Mouse (Mus musculus): Measurements from ENCODE around the gene 3110040M04Rik. TPM values are rescaled to one million over a fixed set of nuclear protein-coding genes. Genes with fewer than 3 reads are reported as not detected.
"Not testable (repeated sequence)": the region's sequence is repeated elsewhere in the genome, so short reads cannot be mapped to it uniquely, and the experiment has no call there.

Gene 3110040M04Rik
- polyA plus RNA-seq, 1 experiment from 2014 or later: not detected

GRCm38 (mm10) chr1:151168637-151169036 lies 35.3 kb upstream of the 3110040M04Rik start:
- H3K27me3 ChIP-seq (ENCODE audit: control insufficient read depth, insufficient read depth, low read length): no peaks in the 10 kb centered on the region
- no peaks in the 10 kb centered on the region for H3K36me3 ChIP-seq (ENCODE audit: control insufficient read depth, insufficient read depth)
- no peaks in the 10 kb centered on the region for H3K9me3 ChIP-seq (replicated peaks; ENCODE audit: control insufficient read depth, low read length)
- H3K4me1 ChIP-seq (ENCODE audit: control insufficient read depth, insufficient read depth, low read length): 0 out of 2 replicates have a peak, but pooled peaks cover 2% of the 10 kb centered on the region
- no peak overlapping the region for H3K4me3 ChIP-seq (ENCODE audit: low read length)
- WGBS: 69% methylated on average over 3 of the region's 3 CpGs
- H3K9ac ChIP-seq (ENCODE audit: low read length): no peak overlapping the region
- H3K4me2 ChIP-seq (ENCODE audit: low read depth, low read length): no peak overlapping the region
- ATAC-seq (replicated peaks; ENCODE audit: extremely low read depth, insufficient read depth, low FRiP score): no peak
- no peak overlapping the region for H3K27ac ChIP-seq (ENCODE audit: low read length)

DNA sequence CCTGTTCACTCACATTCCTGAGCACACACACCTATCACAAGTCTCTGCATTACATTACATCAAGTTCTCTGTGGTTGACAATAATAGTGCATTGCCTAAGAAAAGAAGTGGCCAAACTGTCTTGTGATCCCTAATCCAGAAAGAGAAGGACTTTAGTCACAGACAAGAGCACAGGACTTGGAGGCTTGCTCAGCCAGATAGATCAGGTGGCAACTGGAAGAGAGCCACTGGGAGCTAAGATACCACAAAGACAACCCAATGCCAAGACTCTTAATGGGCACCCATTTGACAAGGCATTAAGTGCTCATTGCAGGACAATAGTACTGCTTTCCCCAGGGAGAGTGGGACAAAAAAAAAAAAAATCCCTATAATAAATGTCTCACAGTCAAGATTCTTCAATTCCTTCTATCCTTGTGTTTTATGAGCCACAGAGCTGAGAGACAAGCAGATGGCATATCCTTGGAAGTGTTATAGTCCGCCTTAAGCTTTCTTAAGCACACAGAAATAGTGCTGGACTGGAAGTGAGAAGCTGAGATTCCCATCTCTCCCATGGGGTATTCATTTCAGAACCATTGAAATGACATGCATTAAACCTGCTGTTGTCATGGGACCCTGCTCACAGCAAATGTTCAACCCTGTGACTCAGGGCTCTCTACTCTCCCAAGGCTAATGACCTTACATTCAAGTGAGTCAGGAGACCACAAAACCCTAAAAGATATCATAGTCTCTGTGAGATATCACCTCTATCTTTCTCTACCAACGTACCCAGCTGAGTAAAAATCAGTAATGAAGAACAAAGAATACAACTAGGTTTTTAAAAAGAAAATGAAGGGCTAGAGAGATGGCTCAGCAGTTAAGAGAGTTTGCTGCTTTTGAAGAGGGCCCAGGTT lies 32.1 kb upstream of the 3110040M04Rik start:
- 73% methylated on average over 2 of the region's 2 CpGs for WGBS
- no peak; the same call in 1 of the 2 replicates for ATAC-seq (replicated peaks; ENCODE audit: extremely low read depth, insufficient read depth, low FRiP score)
- H3K9me3 ChIP-seq (replicated peaks; ENCODE audit: control insufficient read depth, low read length): no peaks in the 10 kb centered on the region
- H3K4me3 ChIP-seq (ENCODE audit: low read length): no peak overlapping the region
- H3K36me3 ChIP-seq (ENCODE audit: control insufficient read depth, insufficient read depth): no peaks in the 10 kb centered on the region
- H3K4me2 ChIP-seq (ENCODE audit: low read depth, low read length): no peak overlapping the region
- H3K27me3 ChIP-seq (ENCODE audit: control insufficient read depth, insufficient read depth, low read length): no peaks in the 10 kb centered on the region
- H3K4me1 ChIP-seq (ENCODE audit: control insufficient read depth, insufficient read depth, low read length): 0 out of 2 replicates have a peak, but pooled peaks cover 2% of the 10 kb centered on the region
- H3K27ac ChIP-seq (ENCODE audit: low read length): no peak overlapping the region
- H3K9ac ChIP-seq (ENCODE audit: low read length): no peak overlapping the region

DNA sequence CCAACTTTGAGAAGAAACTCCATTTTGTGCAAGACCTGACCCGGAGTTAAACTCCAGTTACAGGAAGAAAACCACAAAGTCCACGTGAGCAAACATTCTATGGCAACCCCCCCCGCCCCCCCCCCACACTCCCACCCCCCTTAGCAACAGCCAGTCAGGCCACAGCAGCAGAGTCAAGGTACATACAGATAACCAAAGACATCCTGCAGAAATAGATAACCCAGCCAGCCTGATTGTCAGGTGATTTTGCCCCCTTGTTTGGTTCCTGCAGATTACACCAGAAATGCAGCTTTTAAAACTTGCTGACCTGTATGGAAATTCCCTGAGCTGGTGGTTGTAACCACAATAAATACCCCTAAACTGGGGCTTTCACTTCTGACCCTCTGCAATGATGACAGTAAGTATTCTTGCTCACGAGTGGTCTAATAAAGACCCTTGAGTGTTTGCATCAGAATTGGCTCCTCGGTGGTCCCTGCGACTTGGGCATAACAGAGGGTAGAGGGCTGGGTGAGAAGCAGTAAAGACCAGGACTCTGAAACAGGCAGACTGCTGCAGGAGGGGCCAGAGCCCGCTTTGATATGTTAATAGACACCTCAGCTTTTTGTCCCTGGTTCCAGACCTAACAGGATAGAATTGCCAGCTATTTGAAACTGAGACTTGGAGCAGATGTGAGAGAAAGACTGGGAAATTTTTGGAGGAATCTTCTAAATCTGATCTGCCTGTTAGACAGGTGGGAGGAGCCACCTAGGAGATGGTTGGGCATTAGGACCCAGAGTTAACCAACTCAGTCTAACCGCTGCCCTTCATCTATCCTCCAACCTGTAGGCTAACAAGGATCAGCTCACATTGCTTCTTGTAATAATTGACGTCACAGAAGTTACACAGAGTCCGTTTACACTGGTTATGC lies 26.6 kb upstream of the 3110040M04Rik start:
- H3K4me1 ChIP-seq (ENCODE audit: control insufficient read depth, insufficient read depth, low read length): 0 out of 2 replicates have a peak, but pooled peaks cover 3% of the 10 kb centered on the region
- peak overlapping the region; percentile 21; the same call in 1 of the 2 replicates for H3K4me3 ChIP-seq (ENCODE audit: low read length)
- no peaks in the 10 kb centered on the region for H3K9me3 ChIP-seq (replicated peaks; ENCODE audit: control insufficient read depth, low read length)
- H3K27me3 ChIP-seq (ENCODE audit: control insufficient read depth, insufficient read depth, low read length): no peaks in the 10 kb centered on the region
- no peak overlapping the region for H3K9ac ChIP-seq (ENCODE audit: low read length)
- peak overlapping the region; percentile 50 for H3K4me2 ChIP-seq (ENCODE audit: low read depth, low read length)
- peak; percentile 83 for ATAC-seq (replicated peaks; ENCODE audit: extremely low read depth, insufficient read depth, low FRiP score)
- no peaks in the 10 kb centered on the region for H3K36me3 ChIP-seq (ENCODE audit: control insufficient read depth, insufficient read depth)
- WGBS: 16% methylated on average over 10 of the region's 10 CpGs
- H3K27ac ChIP-seq (ENCODE audit: low read length): no peak overlapping the region; the same call in 1 of the 2 replicates

GRCm38 (mm10) chr1:151177937-151178271 lies 26.0 kb upstream of the 3110040M04Rik start:
- H3K9ac ChIP-seq (ENCODE audit: low read length): no peak overlapping the region
- H3K27ac ChIP-seq (ENCODE audit: low read length): no peak overlapping the region; the same call in 1 of the 2 replicates
- 0 out of 2 replicates have a peak, but pooled peaks cover 3% of the 10 kb centered on the region for H3K4me1 ChIP-seq (ENCODE audit: control insufficient read depth, insufficient read depth, low read length)
- ATAC-seq (replicated peaks; ENCODE audit: extremely low read depth, insufficient read depth, low FRiP score): peak; percentile 25; the same call in 1 of the 2 replicates
- H3K9me3 ChIP-seq (replicated peaks; ENCODE audit: control insufficient read depth, low read length): no peaks in the 10 kb centered on the region
- 33% methylated on average over 4 of the region's 4 CpGs for WGBS
- H3K27me3 ChIP-seq (ENCODE audit: control insufficient read depth, insufficient read depth, low read length): no peaks in the 10 kb centered on the region
- H3K4me3 ChIP-seq (ENCODE audit: low read length): peak overlapping the region; percentile 21; the same call in 1 of the 2 replicates
- peak overlapping the region; percentile 50 for H3K4me2 ChIP-seq (ENCODE audit: low read depth, low read length)
- no peaks in the 10 kb centered on the region for H3K36me3 ChIP-seq (ENCODE audit: control insufficient read depth, insufficient read depth)

DNA sequence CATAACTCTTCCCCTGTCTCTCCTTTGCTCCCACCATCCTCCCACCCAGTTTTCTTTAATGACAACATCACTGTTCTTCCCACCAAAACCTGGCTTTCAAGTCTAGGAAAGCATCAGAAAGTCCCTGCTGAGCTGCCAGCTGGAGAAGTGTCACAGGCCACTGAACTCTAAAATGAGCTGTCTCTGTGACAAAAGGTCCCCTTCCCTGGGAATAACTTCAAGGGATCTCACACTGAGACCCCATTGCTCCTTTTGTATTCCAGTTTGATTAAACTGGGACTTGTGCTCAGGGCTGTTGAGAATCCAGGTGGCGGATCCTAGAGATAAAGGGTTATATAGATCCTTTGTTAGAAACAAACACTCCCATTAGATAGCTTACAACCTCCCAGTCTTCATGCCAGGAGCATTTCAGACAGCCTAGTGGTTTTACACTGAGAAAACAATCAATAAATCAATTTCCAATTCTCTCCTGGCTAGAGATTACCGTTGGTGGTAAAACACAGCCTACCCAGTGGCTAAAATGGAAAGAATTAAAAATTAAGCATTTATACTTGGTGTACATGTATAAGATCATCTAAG lies 25.3 kb upstream of the 3110040M04Rik start:
- no peak overlapping the region for H3K4me3 ChIP-seq (ENCODE audit: low read length)
- no peak for ATAC-seq (replicated peaks; ENCODE audit: extremely low read depth, insufficient read depth, low FRiP score)
- H3K9me3 ChIP-seq (replicated peaks; ENCODE audit: control insufficient read depth, low read length): no peaks in the 10 kb centered on the region
- H3K4me1 ChIP-seq (ENCODE audit: control insufficient read depth, insufficient read depth, low read length): 0 out of 2 replicates have a peak, but pooled peaks cover 3% of the 10 kb centered on the region
- WGBS: 70% methylated on average over 2 of the region's 2 CpGs
- H3K36me3 ChIP-seq (ENCODE audit: control insufficient read depth, insufficient read depth): no peaks in the 10 kb centered on the region
- H3K27me3 ChIP-seq (ENCODE audit: control insufficient read depth, insufficient read depth, low read length): no peaks in the 10 kb centered on the region
- no peak overlapping the region for H3K27ac ChIP-seq (ENCODE audit: low read length)
- H3K4me2 ChIP-seq (ENCODE audit: low read depth, low read length): no peak overlapping the region
- H3K9ac ChIP-seq (ENCODE audit: low read length): no peak overlapping the region

- Histone ChIP-seq H3K9ac (ENCODE audit: low read length) (no peak overlapping the region), H3K4me3 (ENCODE audit: low read length) (no peak overlapping the region), H3K36me3 (ENCODE audit: control insufficient read depth, insufficient read depth) (no peaks in the 10 kb centered on the region), H3K4me2 (ENCODE audit: low read depth, low read length) (no peak overlapping the region), H3K4me1 (ENCODE audit: control insufficient read depth, insufficient read depth, low read length) (0 out of 2 replicates have a peak, but pooled peaks cover 3% of the 10 kb centered on the region), H3K27me3 (ENCODE audit: control insufficient read depth, insufficient read depth, low read length) (no peaks in the 10 kb centered on the region), H3K9me3 (replicated peaks; ENCODE audit: control insufficient read depth, low read length) (no peaks in the 10 kb centered on the region), H3K27ac (ENCODE audit: low read length) (no peak overlapping the region)
- WGBS: 78% methylated on average over 2 of the region's 2 CpGs
- ATAC-seq (replicated peaks; ENCODE audit: extremely low read depth, insufficient read depth, low FRiP score): no peak
Measured at GRCm38 (mm10) chr1:151180167-151180566, 23.8 kb upstream of the 3110040M04Rik start.

- not testable (repeated sequence) for H3K36me3 ChIP-seq (ENCODE audit: control insufficient read depth, insufficient read depth); H3K9ac ChIP-seq (ENCODE audit: low read length); H3K4me3 ChIP-seq (ENCODE audit: low read length); H3K9me3 ChIP-seq (replicated peaks; ENCODE audit: control insufficient read depth, low read length); H3K4me1 ChIP-seq (ENCODE audit: control insufficient read depth, insufficient read depth, low read length); ATAC-seq (replicated peaks; ENCODE audit: extremely low read depth, insufficient read depth, low FRiP score); H3K27ac ChIP-seq (ENCODE audit: low read length); H3K4me2 ChIP-seq (ENCODE audit: low read depth, low read length); H3K27me3 ChIP-seq (ENCODE audit: control insufficient read depth, insufficient read depth, low read length)
- WGBS: no CpG with 5 or more reads among the region's 7 CpGs
Measured at GRCm38 (mm10) chr1:151182266-151182665, 21.7 kb upstream of the 3110040M04Rik start, which contains the start of gene Gm47985. Gene Gm47985 (plus strand): TSS chr1:151182537.

DNA sequence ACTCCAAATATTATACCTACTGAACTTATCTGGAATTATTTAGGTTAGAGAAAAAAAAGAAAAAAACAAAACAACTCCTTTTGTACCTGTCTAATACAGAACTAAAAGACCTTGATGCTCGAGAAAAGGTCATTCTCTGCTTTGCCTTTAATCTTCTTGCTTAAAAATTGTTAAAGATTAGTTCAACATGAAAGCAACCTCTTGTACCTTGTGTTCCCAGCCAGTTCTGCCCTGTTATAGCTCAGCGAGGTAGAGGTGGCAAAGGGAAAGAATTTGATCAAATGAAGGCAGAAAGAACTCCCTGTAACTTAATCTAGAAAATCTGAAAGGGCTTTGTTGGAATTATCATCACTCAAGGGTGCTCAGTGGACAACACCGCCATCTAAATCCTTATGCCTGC lies 17.7 kb upstream of the 3110040M04Rik start:
- H3K9me3 ChIP-seq (replicated peaks; ENCODE audit: control insufficient read depth, low read length); H3K4me3 ChIP-seq (ENCODE audit: low read length); H3K4me1 ChIP-seq (ENCODE audit: control insufficient read depth, insufficient read depth, low read length); H3K27ac ChIP-seq (ENCODE audit: low read length); ATAC-seq (replicated peaks; ENCODE audit: extremely low read depth, insufficient read depth, low FRiP score); H3K27me3 ChIP-seq (ENCODE audit: control insufficient read depth, insufficient read depth, low read length); H3K36me3 ChIP-seq (ENCODE audit: control insufficient read depth, insufficient read depth); H3K4me2 ChIP-seq (ENCODE audit: low read depth, low read length); H3K9ac ChIP-seq (ENCODE audit: low read length): not testable (repeated sequence)
- WGBS: 66% methylated on average over 3 of the region's 3 CpGs
